Mouse (Mus musculus): ENCODE results near the gene Dlg5. TPM values are rescaled to one million over a fixed set of nuclear protein-coding genes. Genes with fewer than 3 reads are reported as not detected.

Dlg5 gene
- polyA plus RNA-seq, 1 experiment from 2014 or later = 35.9 TPM

- Histone ChIP-seq H3K4me2 (ENCODE audit: low read depth, low read length) (no peak overlapping the region), H3K4me1 (ENCODE audit: control insufficient read depth, insufficient read depth, low read length) (no peaks in the 10 kb centered on the region), H3K4me3 (ENCODE audit: low read depth, low read length) (no peak overlapping the region), H3K9ac (replicated peaks; ENCODE audit: low read length) (no peak overlapping the region), H3K9me3 (replicated peaks; ENCODE audit: control insufficient read depth, low read length) (no peaks in the 10 kb centered on the region), H3K27me3 (ENCODE audit: control insufficient read depth, insufficient read depth, low read length) (no peaks in the 10 kb centered on the region), H3K27ac (replicated peaks; ENCODE audit: low read depth, low read length) (no peak overlapping the region), H3K36me3 (replicated peaks; ENCODE audit: control insufficient read depth, insufficient read depth, low read depth, low read length) (peaks cover 16% of the 10 kb centered on the region)
- ATAC-seq (replicated peaks; ENCODE audit: insufficient number of reproducible peaks, low FRiP score, low TSS enrichment, low read depth) = no peak
- no peak for DNase-seq (ENCODE audit: low spot score)
- 88% methylated on average over 10 of the region's 10 CpGs for WGBS
Measured at GRCm38 (mm10) chr14:24162856-24163255, 82.9 kb downstream of the Dlg5 start.

GRCm38 (mm10) chr14:24148892-24149291, 96.8 kb downstream of the Dlg5 start:
- WGBS = 89% methylated on average over 2 of the region's 2 CpGs
- H3K27ac ChIP-seq (replicated peaks; ENCODE audit: low read depth, low read length) = no peak overlapping the region
- H3K9me3 ChIP-seq (replicated peaks; ENCODE audit: control insufficient read depth, low read length) = no peaks in the 10 kb centered on the region
- H3K36me3 ChIP-seq (replicated peaks; ENCODE audit: control insufficient read depth, insufficient read depth, low read depth, low read length) = peaks cover 6% of the 10 kb centered on the region; the same call in 1 of the 2 replicates
- DNase-seq (ENCODE audit: low spot score) = no peak
- no peaks in the 10 kb centered on the region for H3K4me1 ChIP-seq (ENCODE audit: control insufficient read depth, insufficient read depth, low read length)
- no peaks in the 10 kb centered on the region for H3K27me3 ChIP-seq (ENCODE audit: control insufficient read depth, insufficient read depth, low read length)
- no peak overlapping the region for H3K9ac ChIP-seq (replicated peaks; ENCODE audit: low read length)
- no peak overlapping the region for H3K4me3 ChIP-seq (ENCODE audit: low read depth, low read length)
- H3K4me2 ChIP-seq (ENCODE audit: low read depth, low read length) = no peak overlapping the region
- ATAC-seq (replicated peaks; ENCODE audit: insufficient number of reproducible peaks, low FRiP score, low TSS enrichment, low read depth) = no peak

GRCm38 (mm10) chr14:24144821-24145220, 100.9 kb downstream of the Dlg5 start:
- ATAC-seq (replicated peaks; ENCODE audit: insufficient number of reproducible peaks, low FRiP score, low TSS enrichment, low read depth) (no peak; the same call in 1 of the 2 replicates), DNase-seq (ENCODE audit: low spot score) (no peak)
- no peaks in the 10 kb centered on the region for H3K9me3 ChIP-seq (replicated peaks; ENCODE audit: control insufficient read depth, low read length)
- 76% methylated on average over 3 of the region's 3 CpGs for WGBS
- no peak overlapping the region for H3K9ac ChIP-seq (replicated peaks; ENCODE audit: low read length)
- H3K4me1 ChIP-seq (ENCODE audit: control insufficient read depth, insufficient read depth, low read length) = no peaks in the 10 kb centered on the region; the same call in 1 of the 2 replicates
- H3K36me3 ChIP-seq (replicated peaks; ENCODE audit: control insufficient read depth, insufficient read depth, low read depth, low read length) = peaks cover 6% of the 10 kb centered on the region; the same call in 1 of the 2 replicates
- no peak overlapping the region for H3K27ac ChIP-seq (replicated peaks; ENCODE audit: low read depth, low read length)
- H3K4me2 ChIP-seq (ENCODE audit: low read depth, low read length) = no peak overlapping the region
- H3K27me3 ChIP-seq (ENCODE audit: control insufficient read depth, insufficient read depth, low read length) = no peaks in the 10 kb centered on the region
- no peak overlapping the region for H3K4me3 ChIP-seq (ENCODE audit: low read depth, low read length)

- WGBS = 34% methylated on average over 8 of the region's 8 CpGs
- Histone ChIP-seq H3K4me1 (ENCODE audit: control insufficient read depth, insufficient read depth, low read length) (no peaks in the 10 kb centered on the region; the same call in 1 of the 2 replicates), H3K4me3 (ENCODE audit: low read depth, low read length) (no peak overlapping the region), H3K36me3 (replicated peaks; ENCODE audit: control insufficient read depth, insufficient read depth, low read depth, low read length) (peaks cover 6% of the 10 kb centered on the region; the same call in 1 of the 2 replicates), H3K27me3 (ENCODE audit: control insufficient read depth, insufficient read depth, low read length) (no peaks in the 10 kb centered on the region), H3K9me3 (replicated peaks; ENCODE audit: control insufficient read depth, low read length) (no peaks in the 10 kb centered on the region), H3K4me2 (ENCODE audit: low read depth, low read length) (no peak overlapping the region), H3K27ac (replicated peaks; ENCODE audit: low read depth, low read length) (no peak overlapping the region), H3K9ac (replicated peaks; ENCODE audit: low read length) (no peak overlapping the region)
- DNase-seq (ENCODE audit: low spot score) = peak; percentile 17
- ATAC-seq (replicated peaks; ENCODE audit: insufficient number of reproducible peaks, low FRiP score, low TSS enrichment, low read depth) = no peak
Measured at GRCm38 (mm10) chr14:24144421-24144820, 101.3 kb downstream of the Dlg5 start.

- no peaks in the 10 kb centered on the region for H3K9me3 ChIP-seq (replicated peaks; ENCODE audit: control insufficient read depth, low read length)
- H3K4me3 ChIP-seq (ENCODE audit: low read depth, low read length) = no peak overlapping the region
- no peak overlapping the region for H3K9ac ChIP-seq (replicated peaks; ENCODE audit: low read length)
- no peaks in the 10 kb centered on the region; the same call in 1 of the 2 replicates for H3K4me1 ChIP-seq (ENCODE audit: control insufficient read depth, insufficient read depth, low read length)
- no peak overlapping the region for H3K27ac ChIP-seq (replicated peaks; ENCODE audit: low read depth, low read length)
- peaks cover 6% of the 10 kb centered on the region; the same call in 1 of the 2 replicates for H3K36me3 ChIP-seq (replicated peaks; ENCODE audit: control insufficient read depth, insufficient read depth, low read depth, low read length)
- DNase-seq (ENCODE audit: low spot score) (peak; percentile 18), ATAC-seq (replicated peaks; ENCODE audit: insufficient number of reproducible peaks, low FRiP score, low TSS enrichment, low read depth) (no peak)
- H3K4me2 ChIP-seq (ENCODE audit: low read depth, low read length) = no peak overlapping the region
- WGBS = 84% methylated on average over 3 of the region's 3 CpGs
- no peaks in the 10 kb centered on the region for H3K27me3 ChIP-seq (ENCODE audit: control insufficient read depth, insufficient read depth, low read length)
Measured at GRCm38 (mm10) chr14:24142926-24143430, 102.7 kb downstream of the Dlg5 start.

- Histone ChIP-seq H3K9me3 (replicated peaks; ENCODE audit: control insufficient read depth, low read length) (no peaks in the 10 kb centered on the region), H3K4me2 (ENCODE audit: low read depth, low read length) (no peak overlapping the region), H3K36me3 (replicated peaks; ENCODE audit: control insufficient read depth, insufficient read depth, low read depth, low read length) (peaks cover 3% of the 10 kb centered on the region), H3K4me3 (ENCODE audit: low read depth, low read length) (no peak overlapping the region), H3K4me1 (ENCODE audit: control insufficient read depth, insufficient read depth, low read length) (no peaks in the 10 kb centered on the region; the same call in 1 of the 2 replicates), H3K27ac (replicated peaks; ENCODE audit: low read depth, low read length) (no peak overlapping the region), H3K27me3 (ENCODE audit: control insufficient read depth, insufficient read depth, low read length) (no peaks in the 10 kb centered on the region), H3K9ac (replicated peaks; ENCODE audit: low read length) (no peak overlapping the region)
- no peak for DNase-seq (ENCODE audit: low spot score)
- no peak for ATAC-seq (replicated peaks; ENCODE audit: insufficient number of reproducible peaks, low FRiP score, low TSS enrichment, low read depth)
- WGBS = 84% methylated on average over 3 of the region's 3 CpGs
Measured at GRCm38 (mm10) chr14:24141727-24142126, 104.0 kb downstream of the Dlg5 start.

GRCm38 (mm10) chr14:24140297-24140812, 105.4 kb downstream of the Dlg5 start:
- ATAC-seq (replicated peaks; ENCODE audit: insufficient number of reproducible peaks, low FRiP score, low TSS enrichment, low read depth) = no peak

GRCm38 (mm10) chr14:24136908-24137307, 108.8 kb downstream of the Dlg5 start:
- no peaks in the 10 kb centered on the region for H3K4me1 ChIP-seq (ENCODE audit: control insufficient read depth, insufficient read depth, low read length)
- no peak overlapping the region for H3K9ac ChIP-seq (replicated peaks; ENCODE audit: low read length)
- no peaks in the 10 kb centered on the region for H3K9me3 ChIP-seq (replicated peaks; ENCODE audit: control insufficient read depth, low read length)
- no peak for ATAC-seq (replicated peaks; ENCODE audit: insufficient number of reproducible peaks, low FRiP score, low TSS enrichment, low read depth)
- H3K27me3 ChIP-seq (ENCODE audit: control insufficient read depth, insufficient read depth, low read length) = no peaks in the 10 kb centered on the region
- no peak overlapping the region for H3K27ac ChIP-seq (replicated peaks; ENCODE audit: low read depth, low read length)
- WGBS = 92% methylated on average over 11 of the region's 11 CpGs
- no peak overlapping the region for H3K4me2 ChIP-seq (ENCODE audit: low read depth, low read length)
- H3K36me3 ChIP-seq (replicated peaks; ENCODE audit: control insufficient read depth, insufficient read depth, low read depth, low read length) = peaks cover 5% of the 10 kb centered on the region
- no peak for DNase-seq (ENCODE audit: low spot score)
- no peak overlapping the region for H3K4me3 ChIP-seq (ENCODE audit: low read depth, low read length)

More at GRCm38 (mm10) chr14:24140297-24140812, 105.4 kb downstream of the Dlg5 start:
- Histone ChIP-seq H3K27me3 (ENCODE audit: control insufficient read depth, insufficient read depth, low read length) (no peaks in the 10 kb centered on the region), H3K9me3 (replicated peaks; ENCODE audit: control insufficient read depth, low read length) (no peaks in the 10 kb centered on the region), H3K9ac (replicated peaks; ENCODE audit: low read length) (no peak overlapping the region), H3K36me3 (replicated peaks; ENCODE audit: control insufficient read depth, insufficient read depth, low read depth, low read length) (peaks cover 8% of the 10 kb centered on the region), H3K4me1 (ENCODE audit: control insufficient read depth, insufficient read depth, low read length) (no peaks in the 10 kb centered on the region; the same call in 1 of the 2 replicates), H3K27ac (replicated peaks; ENCODE audit: low read depth, low read length) (no peak overlapping the region), H3K4me3 (ENCODE audit: low read depth, low read length) (no peak overlapping the region), H3K4me2 (ENCODE audit: low read depth, low read length) (no peak overlapping the region)
- 83% methylated on average over 8 of the region's 8 CpGs for WGBS
- DNase-seq (ENCODE audit: low spot score) = no peak

All from embryonic facial prominence, embryonic 11.5 days (tissue).